Mouse (Mus musculus) midbrain, embryonic 14.5 days (tissue): ENCODE measurements around the gene Strip1. TPM values are rescaled to one million over a fixed set of nuclear protein-coding genes. Genes with fewer than 3 reads are reported as not detected.
"Not testable (repeated sequence)": the region's sequence is repeated elsewhere in the genome, so short reads cannot be mapped to it uniquely, and the experiment has no call there.

Experiments
- ATAC-seq: fragments of 200-750 bp; cut with Nextera tagmentation; 2 replicates; pipeline ENCODE4 v1.8.0; 2017; ENCODE audit warnings: moderate number of reproducible peaks, moderate library complexity; ENCODE audit not compliant: low FRiP score, low TSS enrichment
- DNase-seq: peaks from one replicate; pipeline ENCODE4 v3.0.0-alpha.2; 2015
- H3K27ac ChIP-seq: fragments of 300-500 bp; sonication (generic); replicated peaks from 2 replicates; pipeline ENCODE4 v1.5.1; 2014; ENCODE audit warnings: mild to moderate bottlenecking, low read depth, low read length, moderate library complexity
- H3K27me3 ChIP-seq: fragments of 300-500 bp; sonication (generic); 2 replicates; pipeline ENCODE4 v1.6.1; 2014; ENCODE audit warnings: low read length, control low read depth, mixed read lengths; ENCODE audit not compliant: control insufficient read depth, insufficient read depth
- H3K36me3 ChIP-seq: fragments of 300-500 bp; sonication (generic); 2 replicates; pipeline ENCODE4 v1.6.1; 2014; ENCODE audit warnings: low read length, control low read depth; ENCODE audit not compliant: control insufficient read depth, insufficient read depth
- H3K4me1 ChIP-seq: fragments of 300-500 bp; sonication (generic); 2 replicates; pipeline ENCODE4 v1.6.1; 2014; ENCODE audit warnings: mild to moderate bottlenecking, antibody characterized with exemption, low read length, control low read depth; ENCODE audit not compliant: control insufficient read depth, insufficient read depth
- H3K4me2 ChIP-seq: fragments of 300-500 bp; sonication (generic); 2 replicates; pipeline ENCODE4 v1.6.1; 2014; ENCODE audit warnings: mild to moderate bottlenecking, low read length, moderate library complexity
- H3K4me3 ChIP-seq: fragments of 300-500 bp; sonication (generic); replicated peaks from 2 replicates; pipeline ENCODE4 v1.5.1; 2014; ENCODE audit warnings: low read depth, low read length
- H3K9ac ChIP-seq: fragments of 300-500 bp; sonication (generic); replicated peaks from 2 replicates; pipeline ENCODE4 v1.6.1; 2014; ENCODE audit warnings: mild to moderate bottlenecking, low read length, moderate library complexity
- H3K9me3 ChIP-seq: fragments of 300-500 bp; sonication (generic); 2 replicates; pipeline ENCODE4 v1.6.1; 2016; ENCODE audit warnings: low read length, control low read depth, mixed read lengths; ENCODE audit not compliant: control insufficient read depth
- WGBS: fragments of 180-500 bp; shearing (Covaris S2); extraction: QIAGEN DNeasy Blood & Tissue Kit; methylation state at CpG from one replicate; pipeline ENCODE4 v1.1.7; 2014; 5-methylcytosine and 5-hydroxymethylcytosine counted together
- polyA plus RNA-seq: library from polyadenylated mRNA; unstranded; fragments of >200 nt; fragmentation: Nextera tagmentation; extraction: Ambion mirVana; gene quantifications from 2 replicates; pipeline ENCODE4 v1.2.1, GENCODE M21; 2014

Gene Strip1
- polyA plus RNA-seq, 1 experiment from 2014 or later, result 189 TPM

DNA sequence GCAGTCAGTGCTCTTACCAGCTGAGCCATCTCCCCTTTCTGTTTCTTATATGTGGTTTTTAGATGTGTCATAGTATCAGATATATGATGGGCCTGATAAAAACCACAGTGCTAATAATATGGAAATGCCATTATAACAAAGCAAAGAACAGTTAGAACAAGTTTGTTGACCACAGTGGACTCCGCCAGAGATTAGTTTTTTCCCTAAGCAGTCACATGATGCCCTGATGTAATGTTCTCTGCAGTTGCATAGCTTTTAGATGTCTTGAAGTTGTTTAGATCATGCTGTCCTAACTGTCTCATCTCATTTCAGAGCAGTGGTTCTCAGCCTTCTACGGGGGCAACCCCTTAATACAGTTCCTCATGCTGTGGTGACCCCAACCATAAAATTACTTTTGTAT lies 24.7 kb upstream of the Strip1 start:
- Histone ChIP-seq H3K9me3 (no peaks in the 10 kb centered on the region), H3K4me3 (no peak overlapping the region), H3K4me2 (no peak overlapping the region), H3K9ac (no peak overlapping the region), H3K36me3 (peaks cover 23% of the 10 kb centered on the region), H3K4me1 (no peaks in the 10 kb centered on the region), H3K27ac (no peak overlapping the region), H3K27me3 (no peaks in the 10 kb centered on the region)
- no peak for DNase-seq
- 95% methylated on average over 2 of the region's 2 CpGs for WGBS
- ATAC-seq, result no peak

DNA sequence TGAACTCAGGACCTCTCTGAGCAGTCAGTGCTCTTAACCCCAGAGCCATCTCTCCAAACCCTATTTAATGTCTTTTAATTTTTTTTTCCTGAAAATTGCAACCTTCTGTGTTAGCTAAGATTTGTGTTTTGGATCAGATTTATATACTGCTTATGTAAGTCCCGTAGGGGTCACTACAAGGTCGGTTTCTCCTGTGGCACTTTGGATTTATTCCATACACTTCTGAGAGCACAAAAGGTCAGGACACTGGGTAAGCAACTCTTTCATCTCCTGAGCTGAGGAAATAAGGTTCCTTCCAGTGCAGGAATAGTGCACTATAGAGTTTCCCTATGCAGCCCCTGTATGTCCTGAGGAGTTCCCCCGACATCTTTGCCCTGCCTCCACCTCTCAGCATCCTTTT lies 24.0 kb upstream of the Strip1 start:
- WGBS, result 87% methylated on average over 3 of the region's 3 CpGs
- ATAC-seq (no peak), DNase-seq (no peak)
- Histone ChIP-seq H3K27me3 (no peaks in the 10 kb centered on the region), H3K27ac (no peak overlapping the region), H3K4me1 (no peaks in the 10 kb centered on the region), H3K4me3 (no peak overlapping the region), H3K4me2 (no peak overlapping the region), H3K9ac (no peak overlapping the region), H3K36me3 (peaks cover 16% of the 10 kb centered on the region), H3K9me3 (no peaks in the 10 kb centered on the region)

DNA sequence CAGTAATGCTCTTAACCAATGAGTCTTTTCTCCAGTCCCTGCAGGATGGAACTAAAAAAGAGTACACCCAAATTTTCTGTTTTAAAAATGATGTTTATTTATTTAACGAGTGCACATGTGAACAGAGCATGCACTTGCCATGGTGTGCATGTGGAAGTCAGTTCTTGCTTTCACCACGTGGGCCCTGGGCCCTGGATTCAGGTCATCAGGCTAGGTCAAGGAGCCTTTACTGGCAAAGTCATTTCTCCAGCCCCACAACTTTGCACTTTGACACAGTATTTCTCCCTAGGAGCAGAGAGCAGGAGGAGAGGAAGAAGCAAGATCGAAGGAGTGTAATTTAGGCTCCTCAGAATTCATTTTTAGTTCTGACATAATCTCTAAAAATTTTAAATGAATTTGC lies 23.4 kb upstream of the Strip1 start:
- Histone ChIP-seq H3K27me3 (no peaks in the 10 kb centered on the region), H3K9ac (no peak overlapping the region), H3K9me3 (no peaks in the 10 kb centered on the region), H3K27ac (no peak overlapping the region), H3K4me3 (no peak overlapping the region), H3K4me1 (no peaks in the 10 kb centered on the region), H3K36me3 (peaks cover 10% of the 10 kb centered on the region), H3K4me2 (no peak overlapping the region)
- DNase-seq (no peak), ATAC-seq (no peak)
- 85% methylated on average over 3 of the region's 3 CpGs for WGBS

DNA sequence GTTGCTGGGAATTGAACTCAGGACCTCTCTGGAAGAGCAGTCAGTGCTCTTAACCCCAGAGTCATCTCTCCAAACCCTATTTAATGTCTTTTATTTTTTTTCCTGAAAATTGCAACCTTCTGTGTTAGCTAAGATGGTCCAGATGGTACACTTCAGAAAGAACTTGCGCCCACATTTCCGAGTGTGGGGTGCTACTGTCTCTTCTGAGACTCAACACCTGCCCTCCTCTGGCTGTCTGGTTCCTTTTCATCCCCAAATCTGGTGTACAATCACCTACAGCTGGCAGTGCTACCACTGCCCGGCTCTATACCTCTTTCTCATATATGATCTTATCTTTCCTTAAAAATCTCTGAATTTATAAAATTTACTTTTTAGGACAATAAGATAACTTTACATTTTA lies 21.5 kb upstream of the Strip1 start:
- 95% methylated on average over 3 of the region's 3 CpGs for WGBS
- Histone ChIP-seq H3K27me3 (no peaks in the 10 kb centered on the region), H3K36me3 (0 out of 2 replicates have a peak, but pooled peaks cover 3% of the 10 kb centered on the region), H3K4me2 (no peak overlapping the region), H3K9me3 (no peaks in the 10 kb centered on the region), H3K4me3 (no peak overlapping the region), H3K9ac (no peak overlapping the region), H3K27ac (no peak overlapping the region), H3K4me1 (no peaks in the 10 kb centered on the region)
- ATAC-seq (no peak), DNase-seq (no peak)

DNA sequence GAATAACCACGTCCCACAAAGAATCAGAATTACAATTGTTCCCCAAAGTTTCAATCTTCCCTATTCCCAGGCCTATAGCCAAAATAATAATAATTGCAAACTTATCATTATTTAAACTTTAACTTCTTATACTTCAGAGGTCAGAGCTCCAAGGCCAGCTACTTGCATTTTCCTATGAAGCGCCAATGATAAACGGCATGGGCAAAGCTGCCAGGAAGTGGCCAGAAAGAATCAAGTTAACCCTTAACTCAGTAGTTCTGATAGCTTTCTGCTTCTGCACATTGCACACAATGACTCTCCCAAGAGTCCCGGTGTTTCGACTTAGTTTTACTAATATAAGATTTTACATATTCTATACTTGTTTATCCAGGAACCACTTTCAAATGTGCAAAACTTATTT lies 18.8 kb upstream of the Strip1 start:
- not testable (repeated sequence) for H3K36me3 ChIP-seq, ATAC-seq, DNase-seq, H3K4me1 ChIP-seq, H3K27ac ChIP-seq, H3K9me3 ChIP-seq, H3K4me2 ChIP-seq, H3K4me3 ChIP-seq, H3K9ac ChIP-seq, H3K27me3 ChIP-seq
- WGBS, result 85% methylated on average over 5 of the region's 5 CpGs

DNA sequence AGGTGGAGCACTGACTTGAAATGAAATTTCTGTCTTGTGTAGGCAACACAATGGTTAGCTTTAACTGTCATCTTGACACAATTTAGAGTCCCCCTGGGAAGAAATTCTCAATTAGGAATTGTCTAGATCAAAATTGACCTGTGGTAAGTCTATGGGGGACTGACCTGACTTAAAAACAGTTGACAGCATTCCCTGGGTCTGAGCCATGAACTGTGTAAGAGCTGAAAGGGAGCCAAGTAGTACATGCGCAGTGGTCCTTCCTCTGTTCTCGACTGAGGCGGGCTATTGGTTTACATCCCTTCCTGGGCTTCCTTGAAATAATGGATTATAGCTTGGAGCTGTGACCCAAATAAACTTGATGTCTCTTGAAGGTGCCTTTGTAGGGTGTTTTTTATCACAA lies 15.5 kb upstream of the Strip1 start:
- Histone ChIP-seq H3K9ac (no peak overlapping the region), H3K4me2 (no peak overlapping the region), H3K36me3 (no peaks in the 10 kb centered on the region), H3K4me1 (no peaks in the 10 kb centered on the region), H3K4me3 (no peak overlapping the region), H3K27ac (no peak overlapping the region), H3K27me3 (no peaks in the 10 kb centered on the region), H3K9me3 (no peaks in the 10 kb centered on the region)
- DNase-seq (no peak), ATAC-seq (no peak)
- WGBS, result 90% methylated on average over 3 of the region's 3 CpGs

DNA sequence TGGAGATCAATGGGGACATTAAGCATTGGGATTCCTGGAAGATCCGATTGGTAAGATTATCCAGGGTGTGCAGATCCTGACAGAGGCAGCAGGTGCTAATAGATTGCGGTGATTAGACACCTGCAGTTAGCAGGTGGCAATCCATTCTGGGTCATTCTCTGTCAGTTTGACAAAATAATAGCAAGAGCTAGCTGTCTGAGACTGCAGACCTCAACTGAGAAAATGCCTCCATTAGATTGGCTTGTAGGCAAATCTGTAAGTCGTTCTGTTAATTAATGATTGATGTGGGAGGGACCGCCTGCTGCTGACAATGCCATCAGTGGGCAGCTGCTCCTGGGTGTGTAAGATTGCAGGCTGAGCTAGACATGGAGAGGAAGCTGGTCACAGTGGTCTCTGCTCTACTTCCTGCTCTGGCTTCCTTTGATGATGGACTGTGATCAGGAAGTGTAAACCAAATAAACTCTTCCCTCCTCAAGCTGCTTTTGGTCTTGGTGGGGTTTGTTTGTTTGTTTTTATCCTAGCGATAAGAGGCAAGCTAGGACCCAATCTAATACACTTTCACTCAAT lies 6.2 kb upstream of the Strip1 start:
- no peak overlapping the region for H3K4me3 ChIP-seq
- H3K9ac ChIP-seq, result no peak overlapping the region
- no peaks in the 10 kb centered on the region for H3K36me3 ChIP-seq
- H3K27me3 ChIP-seq, result no peaks in the 10 kb centered on the region
- no peak overlapping the region for H3K4me2 ChIP-seq
- H3K9me3 ChIP-seq, result no peaks in the 10 kb centered on the region
- H3K4me1 ChIP-seq, result no peaks in the 10 kb centered on the region
- no peak overlapping the region for H3K27ac ChIP-seq
- 75% methylated on average over 5 of the region's 5 CpGs for WGBS
- DNase-seq, result no peak
- no peak for ATAC-seq

DNA sequence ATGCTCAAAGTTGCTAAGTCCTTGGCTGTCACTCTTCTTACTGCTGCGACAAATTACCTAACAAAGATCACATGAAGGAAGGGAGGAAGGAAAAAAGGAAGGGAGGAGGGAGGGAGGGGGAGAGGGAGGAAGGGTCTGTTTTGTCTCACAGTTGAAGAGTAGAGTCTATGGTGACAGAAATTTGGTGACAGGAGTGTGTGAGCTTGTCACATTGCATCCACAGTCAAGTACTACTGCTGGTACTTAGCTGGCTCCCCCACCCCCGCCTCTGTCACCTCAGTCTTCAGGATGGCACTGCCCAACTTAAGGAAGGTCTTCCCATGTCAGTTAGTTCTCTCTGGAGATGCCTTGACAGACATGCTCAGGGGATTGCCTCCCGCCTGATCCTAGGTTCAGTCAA lies 4.7 kb upstream of the Strip1 start:
- H3K4me2 ChIP-seq, result no peak overlapping the region

DNA sequence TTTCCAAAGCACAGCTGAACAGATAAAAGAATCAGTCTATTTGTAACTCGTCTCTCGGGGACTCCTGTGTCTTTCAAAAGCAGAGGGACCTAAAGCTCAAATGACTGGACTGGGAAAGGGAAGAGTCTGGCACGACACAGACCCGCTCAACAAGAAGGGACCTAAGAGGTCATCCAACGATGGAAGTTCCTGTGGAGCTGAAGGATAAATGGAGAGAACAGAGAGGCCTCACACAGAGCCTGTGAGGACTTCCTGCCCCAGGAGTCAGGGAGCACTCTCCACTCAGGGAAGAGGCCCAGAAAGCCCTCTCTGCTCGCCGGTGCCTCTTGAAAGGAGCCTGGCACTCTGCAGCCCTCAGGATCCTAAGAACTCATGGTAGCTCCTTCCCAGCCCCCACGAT lies 4.3 kb upstream of the Strip1 start:
- H3K4me2 ChIP-seq, result no peak overlapping the region
- H3K27me3 ChIP-seq, result no peaks in the 10 kb centered on the region
- 58% methylated on average over 8 of the region's 8 CpGs for WGBS
- no peaks in the 10 kb centered on the region for H3K9me3 ChIP-seq
- ATAC-seq (no peak), DNase-seq (no peak)
- H3K4me3 ChIP-seq, result no peak overlapping the region
- H3K36me3 ChIP-seq, result no peaks in the 10 kb centered on the region
- H3K9ac ChIP-seq, result no peak overlapping the region
- H3K27ac ChIP-seq, result no peak overlapping the region
- no peaks in the 10 kb centered on the region for H3K4me1 ChIP-seq

More for the DNA sequence above, 4.7 kb upstream of the Strip1 start:
- no peaks in the 10 kb centered on the region for H3K36me3 ChIP-seq
- WGBS, result 67% methylated on average over 3 of the region's 3 CpGs
- H3K4me3 ChIP-seq, result no peak overlapping the region
- H3K27me3 ChIP-seq, result no peaks in the 10 kb centered on the region
- H3K9ac ChIP-seq, result no peak overlapping the region
- no peaks in the 10 kb centered on the region for H3K9me3 ChIP-seq
- H3K4me1 ChIP-seq, result no peaks in the 10 kb centered on the region
- H3K27ac ChIP-seq, result no peak overlapping the region
- ATAC-seq (no peak), DNase-seq (no peak)
